Mouse (Mus musculus): ENCODE results near the gene Mrtfa. TPM values are rescaled to one million over a fixed set of nuclear protein-coding genes. Genes with fewer than 3 reads are reported as not detected.

Mrtfa gene
- polyA plus RNA-seq, 1 experiment, result 38.4 TPM

DNA sequence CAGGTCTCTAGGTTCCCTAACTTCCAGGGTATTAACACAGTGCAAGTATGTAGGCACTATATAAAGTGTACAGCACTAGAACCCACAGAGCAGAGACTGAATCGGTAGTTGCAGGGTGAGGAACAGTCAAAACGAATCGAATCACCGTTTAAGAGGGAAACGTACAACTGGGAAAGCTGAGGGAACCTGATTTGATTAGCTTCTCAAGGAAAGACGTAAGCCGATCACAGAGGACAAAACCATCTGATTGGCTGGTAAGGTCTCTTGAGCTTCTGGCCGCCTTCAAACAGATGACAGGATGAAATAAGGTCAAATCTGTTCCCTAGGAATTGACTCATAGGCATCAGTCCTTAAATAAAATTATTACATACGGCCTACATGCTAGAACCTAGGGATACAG, 106.7 kb downstream of the Mrtfa start:
- H3K4me3 ChIP-seq (ENCODE audit: insufficient read depth, low read length), result no peak overlapping the region
- peak overlapping the region; percentile 78 for H3K27ac ChIP-seq (ENCODE audit: insufficient read depth, low read length)
- TF ChIP-seq CTCF (IDR thresholded peaks at IDR 0.05; ENCODE audit: borderline replicate concordance, insufficient read depth, low read length), result no peak
- TF ChIP-seq POLR2A (IDR thresholded peaks at IDR 0.05; ENCODE audit: low read depth, low read length), result no peak
- peaks cover 41% of the 10 kb centered on the region for H3K4me1 ChIP-seq (ENCODE audit: control insufficient read depth, insufficient read depth, low read length)

- Histone ChIP-seq H3K4me3 (ENCODE audit: insufficient read depth, low read length) (no peak overlapping the region), H3K27ac (ENCODE audit: insufficient read depth, low read length) (peak overlapping the region; percentile 78), H3K4me1 (ENCODE audit: control insufficient read depth, insufficient read depth, low read length) (peaks cover 42% of the 10 kb centered on the region)
- TF ChIP-seq CTCF (IDR thresholded peaks at IDR 0.05; ENCODE audit: borderline replicate concordance, insufficient read depth, low read length) (no peak), POLR2A (IDR thresholded peaks at IDR 0.05; ENCODE audit: low read depth, low read length) (no peak)
These were observed 107.3 kb downstream of the Mrtfa start for GRCm38 (mm10) chr15:81083281-81083680.

DNA sequence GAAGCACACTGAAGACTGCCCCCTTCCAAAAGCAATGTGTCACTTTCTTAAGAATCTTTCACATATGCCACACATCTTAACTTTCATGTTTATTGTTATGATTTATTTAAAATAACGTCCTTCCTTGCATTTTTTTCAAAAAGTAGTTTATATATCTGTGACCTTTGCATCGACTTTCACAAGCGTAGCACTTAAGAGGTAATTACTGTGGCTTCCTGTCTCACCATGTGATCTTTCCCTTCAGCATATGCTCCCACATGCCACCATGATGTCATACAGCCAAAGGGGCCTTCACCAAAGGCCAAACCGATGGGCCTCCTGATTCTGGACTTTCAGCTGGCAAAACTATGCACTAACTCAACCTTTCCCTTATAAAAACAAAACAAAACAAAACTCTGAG, 109.3 kb downstream of the Mrtfa start:
- no peak overlapping the region for H3K4me3 ChIP-seq (ENCODE audit: insufficient read depth, low read length)
- no peak for TF ChIP-seq POLR2A (IDR thresholded peaks at IDR 0.05; ENCODE audit: low read depth, low read length)
- TF ChIP-seq CTCF (IDR thresholded peaks at IDR 0.05; ENCODE audit: borderline replicate concordance, insufficient read depth, low read length), result no peak
- H3K27ac ChIP-seq (ENCODE audit: insufficient read depth, low read length), result peak overlapping the region; percentile 31; the same call in 1 of the 2 replicates
- peaks cover 32% of the 10 kb centered on the region for H3K4me1 ChIP-seq (ENCODE audit: control insufficient read depth, insufficient read depth, low read length)

GRCm38 (mm10) chr15:81080405-81080804, 110.2 kb downstream of the Mrtfa start:
- peaks cover 24% of the 10 kb centered on the region for H3K4me1 ChIP-seq (ENCODE audit: control insufficient read depth, insufficient read depth, low read length)
- TF ChIP-seq CTCF (IDR thresholded peaks at IDR 0.05; ENCODE audit: borderline replicate concordance, insufficient read depth, low read length) (no peak), POLR2A (IDR thresholded peaks at IDR 0.05; ENCODE audit: low read depth, low read length) (no peak)
- H3K4me3 ChIP-seq (ENCODE audit: insufficient read depth, low read length), result no peak overlapping the region
- no peak overlapping the region for H3K27ac ChIP-seq (ENCODE audit: insufficient read depth, low read length)

- peaks cover 22% of the 10 kb centered on the region for H3K4me1 ChIP-seq (ENCODE audit: control insufficient read depth, insufficient read depth, low read length)
- no peak overlapping the region for H3K27ac ChIP-seq (ENCODE audit: insufficient read depth, low read length)
- no peak overlapping the region for H3K4me3 ChIP-seq (ENCODE audit: insufficient read depth, low read length)
- no peak for TF ChIP-seq POLR2A (IDR thresholded peaks at IDR 0.05; ENCODE audit: low read depth, low read length)
These were observed 111.3 kb downstream of the Mrtfa start for GRCm38 (mm10) chr15:81079255-81079654.

GRCm38 (mm10) chr15:81077551-81077950, 113.0 kb downstream of the Mrtfa start:
- H3K27ac ChIP-seq (ENCODE audit: insufficient read depth, low read length), result no peak overlapping the region
- peaks cover 21% of the 10 kb centered on the region for H3K4me1 ChIP-seq (ENCODE audit: control insufficient read depth, insufficient read depth, low read length)
- no peak overlapping the region for H3K4me3 ChIP-seq (ENCODE audit: insufficient read depth, low read length)
- TF ChIP-seq CTCF (IDR thresholded peaks at IDR 0.05; ENCODE audit: borderline replicate concordance, insufficient read depth, low read length), result no peak

DNA sequence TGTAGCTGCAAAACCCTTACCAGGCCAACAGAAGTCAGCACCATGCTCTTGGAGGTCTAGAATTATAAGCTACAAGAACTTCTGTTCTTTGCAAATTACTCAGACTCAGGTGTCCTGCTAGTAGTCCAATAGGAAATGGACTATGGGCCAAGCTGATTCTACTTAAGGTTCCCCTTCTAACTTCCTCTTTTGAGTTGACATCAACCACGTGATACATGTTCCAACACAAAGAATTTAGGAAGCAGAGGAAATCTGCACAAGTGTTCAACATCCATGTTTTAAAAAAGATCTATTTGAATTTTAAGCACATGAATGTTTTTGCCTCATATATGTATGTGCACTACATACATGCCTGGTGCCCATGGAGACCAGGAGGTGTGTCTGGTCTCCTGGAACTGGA, 116.0 kb downstream of the Mrtfa start:
- peaks cover 25% of the 10 kb centered on the region for H3K4me1 ChIP-seq (ENCODE audit: control insufficient read depth, insufficient read depth, low read length)
- peak overlapping the region; percentile 87; the same call in 1 of the 2 replicates for H3K27ac ChIP-seq (ENCODE audit: insufficient read depth, low read length)
- no peak for TF ChIP-seq POLR2A (IDR thresholded peaks at IDR 0.05; ENCODE audit: low read depth, low read length)
- no peak for TF ChIP-seq CTCF (IDR thresholded peaks at IDR 0.05; ENCODE audit: borderline replicate concordance, insufficient read depth, low read length)
- no peak overlapping the region for H3K4me3 ChIP-seq (ENCODE audit: insufficient read depth, low read length)

GRCm38 (mm10) chr15:81073751-81074150, 116.8 kb downstream of the Mrtfa start:
- Histone ChIP-seq H3K4me3 (ENCODE audit: insufficient read depth, low read length) (no peak overlapping the region), H3K4me1 (ENCODE audit: control insufficient read depth, insufficient read depth, low read length) (peaks cover 20% of the 10 kb centered on the region), H3K27ac (ENCODE audit: insufficient read depth, low read length) (peak overlapping the region; percentile 87)
- TF ChIP-seq CTCF (IDR thresholded peaks at IDR 0.05; ENCODE audit: borderline replicate concordance, insufficient read depth, low read length) (no peak), POLR2A (IDR thresholded peaks at IDR 0.05; ENCODE audit: low read depth, low read length) (no peak)

GRCm38 (mm10) chr15:81072748-81073147, 117.8 kb downstream of the Mrtfa start:
- Histone ChIP-seq H3K4me1 (ENCODE audit: control insufficient read depth, insufficient read depth, low read length) (peaks cover 20% of the 10 kb centered on the region), H3K27ac (ENCODE audit: insufficient read depth, low read length) (peak overlapping the region; percentile 88; the same call in 1 of the 2 replicates), H3K4me3 (ENCODE audit: insufficient read depth, low read length) (no peak overlapping the region)
- no peak for TF ChIP-seq POLR2A (IDR thresholded peaks at IDR 0.05; ENCODE audit: low read depth, low read length)
- no peak for TF ChIP-seq CTCF (IDR thresholded peaks at IDR 0.05; ENCODE audit: borderline replicate concordance, insufficient read depth, low read length)

- no peak overlapping the region for H3K4me3 ChIP-seq (ENCODE audit: insufficient read depth, low read length)
- TF ChIP-seq CTCF (IDR thresholded peaks at IDR 0.05; ENCODE audit: borderline replicate concordance, insufficient read depth, low read length) (no peak), POLR2A (IDR thresholded peaks at IDR 0.05; ENCODE audit: low read depth, low read length) (no peak)
- H3K4me1 ChIP-seq (ENCODE audit: control insufficient read depth, insufficient read depth, low read length), result peaks cover 20% of the 10 kb centered on the region
- H3K27ac ChIP-seq (ENCODE audit: insufficient read depth, low read length), result peak overlapping the region; percentile 91
These were observed 120.1 kb downstream of the Mrtfa start for GRCm38 (mm10) chr15:81070470-81070869.

Data from embryonic fibroblast, embryonic 13.5 days (primary cell).